Mouse (Mus musculus) neutrophil, adult 5-6 weeks (primary cell): ENCODE measurements around the gene Sesn2. TPM values are rescaled to one million over a fixed set of nuclear protein-coding genes. Genes with fewer than 3 reads are reported as not detected.

Experiments
- ATAC-seq: fragments of 151-379, 151-347 bp; 2 replicates; pipeline ENCODE4 v1.8.0; 2017; ENCODE audit warnings: mild to moderate bottlenecking, moderate TSS enrichment; ENCODE audit not compliant: insufficient number of reproducible peaks, poor library complexity, low FRiP score, severe bottlenecking; ENCODE audit errors: extremely low read depth
- total RNA-seq: library from RNA; stranded (forward); fragments of 200-1000 nt; gene quantifications from 2 replicates; pipeline ENCODE4 v1.2.3, GENCODE M21; 2017

Sesn2 gene
- total RNA-seq = 30.6 and 33.4 TPM in 2 replicates

GRCm38 (mm10) chr4:132510352-132510798, at the start of gene Sesn2:
Gene Sesn2, minus strand, starts transcription at chr4:132510501.
- ATAC-seq = peak; percentile 90

GRCm38 (mm10) chr4:132555550-132555949, 45.2 kb upstream of the Sesn2 start:
- peak; percentile 63 for ATAC-seq

- ATAC-seq = no peak
Observed at GRCm38 (mm10) chr4:132554653-132555052, 44.4 kb upstream of the Sesn2 start.

DNA sequence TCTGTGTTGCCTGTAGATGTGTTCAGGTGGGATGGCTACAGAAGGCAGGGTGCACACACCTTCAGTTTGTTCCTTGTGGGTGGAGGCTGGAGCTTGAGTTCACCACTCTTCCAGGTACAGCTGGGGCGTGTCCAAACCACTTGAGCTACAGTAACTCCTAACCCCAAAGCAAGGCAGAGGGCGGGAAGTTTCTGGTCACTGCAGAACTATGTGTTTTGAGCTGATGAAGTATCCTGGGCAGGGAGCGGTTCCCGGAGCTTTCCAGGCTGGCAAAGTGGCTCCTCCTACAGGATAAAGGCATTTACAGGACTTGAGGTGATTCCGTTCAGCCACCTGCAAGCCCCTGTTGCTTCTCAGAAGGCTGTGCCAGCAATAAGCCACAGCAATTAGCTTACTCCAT, 43.9 kb upstream of the Sesn2 start:
- ATAC-seq = no peak

DNA sequence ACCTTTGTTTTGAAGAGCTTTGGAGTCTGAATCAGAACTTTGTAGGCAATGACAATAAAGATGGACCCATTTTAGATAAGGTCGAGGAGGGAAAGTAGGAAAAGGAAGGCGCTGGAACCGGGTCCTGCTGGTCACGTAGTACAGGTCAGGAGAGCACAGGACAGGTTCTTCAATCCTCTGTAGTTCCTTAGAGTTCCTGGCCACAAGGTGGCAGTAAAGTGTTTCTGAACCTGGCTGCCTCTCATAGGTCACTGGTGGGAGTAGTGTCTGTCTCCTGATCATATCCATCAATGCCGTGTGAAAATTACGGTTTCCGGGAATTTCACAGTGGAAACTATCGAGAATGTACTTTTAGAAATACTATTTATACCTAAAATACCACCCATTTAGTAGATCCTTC, 35.5 kb upstream of the Sesn2 start:
- ATAC-seq = peak; percentile 82

- no peak for ATAC-seq
Observed at GRCm38 (mm10) chr4:132542724-132543123, 32.4 kb upstream of the Sesn2 start.

- ATAC-seq = no peak
Observed at GRCm38 (mm10) chr4:132541413-132541812, 31.1 kb upstream of the Sesn2 start.

DNA sequence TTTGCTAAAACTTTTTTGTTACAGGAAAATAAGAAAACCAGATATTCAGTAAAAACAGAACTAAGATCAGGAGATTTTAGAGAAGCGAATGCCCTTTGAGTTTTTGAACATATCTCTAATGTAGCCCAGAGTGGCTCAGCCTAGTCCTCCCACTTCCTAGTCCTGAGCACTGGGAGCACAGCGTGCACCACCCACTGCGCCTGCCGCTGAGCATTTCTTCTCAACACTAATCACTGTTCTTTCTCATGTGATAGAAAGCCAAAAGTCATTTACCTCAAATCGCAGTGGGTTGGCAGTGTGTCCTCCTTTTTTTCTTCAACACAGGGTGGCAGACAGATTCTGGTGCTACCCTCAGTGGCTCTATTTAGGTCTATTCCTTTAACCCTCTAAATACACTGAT, 29.2 kb upstream of the Sesn2 start:
- ATAC-seq = no peak

- ATAC-seq = peak; percentile 70
Observed at GRCm38 (mm10) chr4:132535406-132536121, 25.3 kb upstream of the Sesn2 start, which contains the start of gene Dnajc8. Gene Dnajc8, plus strand, starts transcription at chr4:132535550.

DNA sequence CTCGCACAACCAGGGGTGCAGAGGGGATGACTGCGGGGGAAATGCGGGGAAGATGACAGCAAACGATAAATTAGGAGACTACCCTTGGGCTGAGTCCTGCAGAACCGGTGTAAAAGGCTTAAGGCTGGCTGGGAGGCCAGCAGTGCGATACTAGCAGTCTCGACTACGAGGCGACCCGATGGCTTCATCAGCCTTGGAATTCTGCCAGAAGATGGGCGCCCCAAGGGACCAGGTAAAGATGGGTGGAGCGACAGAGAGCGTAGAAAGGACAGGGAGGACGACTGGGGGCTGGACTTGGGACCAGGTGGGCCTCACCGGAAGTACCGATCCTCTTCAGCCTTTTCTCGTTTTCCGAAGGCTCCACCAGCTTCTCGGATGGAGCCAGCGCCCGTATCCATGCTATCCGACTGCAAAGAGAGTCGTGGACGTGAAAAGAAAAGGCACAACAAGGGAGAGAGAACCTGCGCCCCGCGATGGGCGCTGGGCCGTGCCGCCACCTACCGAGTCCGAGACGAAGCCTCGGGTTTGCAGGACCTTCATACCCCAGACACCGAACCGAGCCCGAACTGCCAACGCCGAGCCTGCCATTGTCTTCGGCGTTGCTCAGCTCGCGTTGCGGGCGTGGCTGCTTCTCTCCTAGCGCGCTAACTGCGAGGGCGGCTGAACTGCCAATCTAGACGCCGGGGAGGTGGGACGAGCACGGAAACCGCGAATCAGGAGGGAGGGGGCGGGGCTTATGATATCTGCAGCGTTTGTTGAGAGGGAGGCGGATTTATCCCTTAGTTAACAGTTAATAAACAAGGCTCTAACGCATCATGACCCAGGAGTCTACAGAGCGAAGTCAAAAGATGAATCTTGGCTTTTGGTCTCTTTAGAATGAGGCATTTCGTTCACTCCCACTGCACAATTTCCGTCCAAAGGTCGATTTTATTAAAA, 22.9 kb upstream of the Sesn2 start, which contains the start of gene Atpif1:
Gene Atpif1, minus strand, starts transcription at position 679 of the 936 bp plus-strand sequence.
- ATAC-seq = peak; percentile 92

GRCm38 (mm10) chr4:132532496-132532895, 22.2 kb upstream of the Sesn2 start:
- ATAC-seq = no peak

GRCm38 (mm10) chr4:132530033-132530804, 19.9 kb upstream of the Sesn2 start:
- no peak for ATAC-seq

DNA sequence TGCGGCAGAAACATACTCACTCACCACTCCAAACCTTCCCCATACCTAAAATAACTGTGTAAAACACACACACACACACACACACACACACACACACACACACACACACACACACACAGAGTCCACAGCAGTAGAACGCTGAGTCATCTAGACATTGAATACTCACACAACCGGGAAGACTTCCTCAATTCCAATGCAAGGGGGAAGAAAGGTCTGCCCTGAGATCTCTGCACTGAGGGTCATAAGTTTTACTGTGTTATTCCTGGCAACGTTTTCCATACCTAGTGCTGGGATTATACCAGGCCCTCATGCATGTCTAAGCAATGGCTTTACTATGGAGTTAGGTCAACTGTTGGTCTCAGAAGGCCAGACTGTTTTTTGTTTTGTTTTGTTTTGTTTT, 19.0 kb upstream of the Sesn2 start:
- peak; percentile 23; the same call in 1 of the 2 replicates for ATAC-seq

DNA sequence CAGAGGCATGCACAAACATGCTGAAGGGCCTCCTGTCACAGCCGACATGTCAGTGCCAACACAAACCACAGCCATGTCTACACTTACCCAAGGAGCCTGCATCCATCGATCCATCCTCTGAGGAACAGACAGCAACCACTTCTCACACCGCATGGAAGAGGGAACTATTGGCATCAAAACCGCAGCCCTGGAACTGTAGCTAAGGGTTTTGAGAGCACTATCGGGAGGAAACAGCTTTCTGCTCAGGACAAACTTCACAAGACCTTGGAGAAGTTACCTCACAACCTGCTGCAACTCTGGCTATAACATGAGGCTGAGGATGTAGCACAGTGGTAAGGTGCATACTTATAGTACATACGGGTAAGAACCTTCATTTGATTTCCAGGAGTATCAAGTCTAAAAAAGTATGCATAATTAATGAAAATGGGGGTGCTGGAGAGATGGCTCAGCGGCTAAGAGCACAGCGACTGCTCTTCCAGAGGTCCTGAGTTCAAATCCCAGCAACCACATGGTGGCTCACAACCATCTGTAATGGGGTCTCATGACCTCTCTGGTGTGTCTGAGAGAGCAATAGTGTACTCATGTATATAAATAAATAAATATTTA, 17.7 kb upstream of the Sesn2 start:
- ATAC-seq = no peak

- peak; percentile 76 for ATAC-seq
Observed at GRCm38 (mm10) chr4:132526678-132527077, 16.4 kb upstream of the Sesn2 start.

DNA sequence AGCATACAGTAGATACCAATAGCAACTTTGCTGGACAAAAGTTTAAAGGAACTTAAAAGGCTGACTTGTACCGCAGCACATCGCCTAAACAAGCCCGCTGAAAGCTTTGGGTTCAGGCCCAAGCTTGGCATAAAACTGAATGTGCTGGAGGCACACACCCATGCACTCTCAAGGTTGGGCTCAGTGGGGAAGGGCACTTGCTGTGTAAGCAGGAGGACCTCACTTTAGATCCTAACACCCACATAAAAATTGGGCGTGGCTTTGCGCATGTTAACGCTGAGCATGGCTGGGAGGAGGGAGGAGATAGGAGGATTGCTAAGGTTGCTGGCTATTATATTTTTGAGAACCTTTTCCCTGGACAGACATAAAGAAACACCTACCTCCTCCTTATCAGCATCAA, 14.5 kb upstream of the Sesn2 start:
- no peak for ATAC-seq

DNA sequence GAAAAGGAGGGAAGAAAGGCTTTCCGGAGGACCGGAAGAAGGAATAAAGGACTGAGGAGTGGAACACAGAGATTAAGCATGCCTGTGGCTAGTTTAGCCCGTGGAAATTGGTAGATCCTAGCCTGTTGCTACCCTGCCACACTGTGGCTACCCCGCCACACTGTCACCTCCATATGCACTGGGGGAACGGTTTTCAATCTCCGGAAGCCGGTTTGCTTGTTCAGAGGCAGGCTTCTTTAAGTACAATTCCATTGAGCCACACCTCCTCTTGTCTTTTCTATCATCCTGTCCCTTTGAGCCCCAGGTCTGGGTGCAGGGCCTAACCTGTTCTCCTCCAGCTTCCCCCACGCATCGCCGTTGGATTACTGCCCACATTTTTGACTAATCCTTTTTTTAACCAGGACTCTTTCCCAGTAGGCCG, 14.0 kb upstream of the Sesn2 start:
- ATAC-seq = no peak

GRCm38 (mm10) chr4:132519188-132519587, 8.9 kb upstream of the Sesn2 start:
- no peak for ATAC-seq

- no peak for ATAC-seq
Observed at GRCm38 (mm10) chr4:132518066-132518465, 7.8 kb upstream of the Sesn2 start.
